Mouse (Mus musculus) spleen, adult 2 months (tissue): ENCODE data around the gene Cpm.

ENCODE experiments used
- CTCF ChIP-seq: fragments of 200-500 bp; IDR thresholded peaks from 2 replicates; pipeline ENCODE4 v1.5.1; 2011; ENCODE audit warnings: mild to moderate bottlenecking, inconsistent platforms; ENCODE audit not compliant: insufficient read depth, insufficient read length, insufficient replicate concordance; ENCODE audit errors: extremely low read depth
- POLR2A ChIP-seq: fragments of 200-500 bp; IDR thresholded peaks from 2 replicates; pipeline ENCODE4 v1.6.1; 2011; ENCODE audit warnings: low read depth, low read length, inconsistent platforms

DNA sequence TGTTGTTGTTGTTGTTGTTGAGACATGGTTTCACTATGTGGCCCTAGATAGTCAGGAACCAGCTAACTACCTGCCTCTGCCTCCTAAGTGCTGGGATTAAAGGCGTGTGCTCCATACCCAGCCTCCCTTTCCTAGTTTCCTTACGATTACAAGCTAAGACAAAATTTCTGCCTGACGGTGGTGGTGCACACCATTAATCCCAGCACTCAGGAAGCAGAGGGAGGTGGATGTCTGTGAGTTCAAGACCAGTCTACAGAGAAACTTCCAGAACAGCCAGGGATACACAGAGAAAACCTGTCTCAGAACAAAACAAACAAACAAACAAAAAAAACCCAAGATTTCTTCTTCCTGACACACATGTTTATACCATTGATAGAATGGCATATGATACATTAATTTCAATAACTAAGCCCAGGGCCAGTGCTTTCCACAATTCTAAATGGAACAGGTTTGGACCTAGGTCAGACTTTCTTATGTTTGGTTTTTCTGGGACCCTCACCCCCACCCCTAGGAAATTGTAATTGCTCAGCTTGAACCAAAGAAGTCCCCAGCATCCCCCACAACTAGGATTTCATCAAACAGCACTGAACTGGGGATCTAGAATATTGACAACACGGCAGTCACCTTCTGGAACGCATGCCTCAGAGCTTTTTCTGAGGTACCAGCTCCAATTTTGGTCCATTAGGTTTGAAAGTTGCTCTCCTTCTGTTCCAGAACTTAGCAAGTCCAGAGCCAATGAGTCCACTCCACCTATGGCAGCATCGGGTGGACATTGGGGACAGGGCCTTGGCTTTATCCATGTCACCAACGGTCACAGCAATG lies 20.1 kb upstream of the Cpm start:
- TF ChIP-seq CTCF (no peak), POLR2A (no peak)
